Mouse (Mus musculus): Measurements from ENCODE around the gene Tyk2. TPM values are rescaled to one million over a fixed set of nuclear protein-coding genes. Genes with fewer than 3 reads are reported as not detected.

Tyk2 gene
- polyA plus RNA-seq, 1 experiment = 46.1 TPM

DNA sequence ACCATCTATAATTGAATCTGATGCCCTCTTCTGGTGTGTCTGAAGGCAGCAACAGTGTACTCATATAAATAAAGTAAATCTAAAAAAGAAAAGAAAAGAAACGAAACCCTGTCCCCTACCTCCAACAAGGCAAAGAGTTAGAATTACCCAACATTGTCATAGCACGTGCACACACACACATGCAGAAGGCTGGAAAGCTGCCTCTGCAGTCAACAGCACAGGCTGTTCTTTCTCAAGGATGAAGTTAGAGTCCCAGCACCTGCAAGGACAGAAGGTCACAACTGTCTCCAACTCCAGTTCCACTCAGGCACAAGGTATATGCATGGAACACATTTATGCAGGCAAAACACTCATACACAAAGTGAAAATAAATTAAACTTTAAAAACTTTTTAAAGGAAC lies 29.0 kb downstream of the Tyk2 start:
- H3K36me3 ChIP-seq (ENCODE audit: control insufficient read depth, insufficient read depth, low read length) = 0 out of 2 replicates have a peak, but pooled peaks cover 2% of the 10 kb centered on the region
- TF ChIP-seq CTCF (IDR thresholded peaks at IDR 0.05; ENCODE audit: extremely low read depth, insufficient read depth, insufficient read length, insufficient replicate concordance) = no peak
- no peak for TF ChIP-seq POLR2A (IDR thresholded peaks at IDR 0.05; ENCODE audit: low read depth, low read length)
- H3K27ac ChIP-seq (ENCODE audit: insufficient read depth, low read length) = no peak overlapping the region
- no peaks in the 10 kb centered on the region for H3K27me3 ChIP-seq (ENCODE audit: control insufficient read depth, insufficient read depth, low read length)
- H3K4me1 ChIP-seq (ENCODE audit: control insufficient read depth, insufficient read depth, insufficient read length) = no peaks in the 10 kb centered on the region
- DNase-seq (ENCODE audit: low read depth in 1 of 2, low spot score in 2 of 2) = no peak
- H3K4me3 ChIP-seq (ENCODE audit: extremely low read depth, insufficient read depth, insufficient read length) = no peak overlapping the region
- 92% methylated on average over 2 of the region's 2 CpGs for WGBS

- DNase-seq (ENCODE audit: low read depth in 1 of 2, low spot score in 2 of 2) = no peak
- H3K27ac ChIP-seq (ENCODE audit: insufficient read depth, low read length) = no peak overlapping the region
- H3K4me1 ChIP-seq (ENCODE audit: control insufficient read depth, insufficient read depth, insufficient read length) = no peaks in the 10 kb centered on the region
- H3K27me3 ChIP-seq (ENCODE audit: control insufficient read depth, insufficient read depth, low read length) = no peaks in the 10 kb centered on the region
- H3K4me3 ChIP-seq (ENCODE audit: extremely low read depth, insufficient read depth, insufficient read length) = no peak overlapping the region
- H3K36me3 ChIP-seq (ENCODE audit: control insufficient read depth, insufficient read depth, low read length) = 0 out of 2 replicates have a peak, but pooled peaks cover 2% of the 10 kb centered on the region
- 16% methylated on average over 15 of the region's 15 CpGs for WGBS
- no peak for TF ChIP-seq POLR2A (IDR thresholded peaks at IDR 0.05; ENCODE audit: low read depth, low read length)
- no peak for TF ChIP-seq CTCF (IDR thresholded peaks at IDR 0.05; ENCODE audit: extremely low read depth, insufficient read depth, insufficient read length, insufficient replicate concordance)
Observed at GRCm38 (mm10) chr9:21100447-21101161, 30.4 kb downstream of the Tyk2 start.

GRCm38 (mm10) chr9:21097793-21098192 lies 33.2 kb downstream of the Tyk2 start:
- TF ChIP-seq POLR2A (IDR thresholded peaks at IDR 0.05; ENCODE audit: low read depth, low read length) (no peak), CTCF (IDR thresholded peaks at IDR 0.05; ENCODE audit: extremely low read depth, insufficient read depth, insufficient read length, insufficient replicate concordance) (no peak)
- DNase-seq (ENCODE audit: low read depth in 1 of 2, low spot score in 2 of 2) = no peak
- Histone ChIP-seq H3K4me1 (ENCODE audit: control insufficient read depth, insufficient read depth, insufficient read length) (no peaks in the 10 kb centered on the region), H3K4me3 (ENCODE audit: extremely low read depth, insufficient read depth, insufficient read length) (no peak overlapping the region), H3K27ac (ENCODE audit: insufficient read depth, low read length) (no peak overlapping the region), H3K36me3 (ENCODE audit: control insufficient read depth, insufficient read depth, low read length) (no peaks in the 10 kb centered on the region), H3K27me3 (ENCODE audit: control insufficient read depth, insufficient read depth, low read length) (no peaks in the 10 kb centered on the region)
- WGBS = 74% methylated on average over 8 of the region's 8 CpGs

DNA sequence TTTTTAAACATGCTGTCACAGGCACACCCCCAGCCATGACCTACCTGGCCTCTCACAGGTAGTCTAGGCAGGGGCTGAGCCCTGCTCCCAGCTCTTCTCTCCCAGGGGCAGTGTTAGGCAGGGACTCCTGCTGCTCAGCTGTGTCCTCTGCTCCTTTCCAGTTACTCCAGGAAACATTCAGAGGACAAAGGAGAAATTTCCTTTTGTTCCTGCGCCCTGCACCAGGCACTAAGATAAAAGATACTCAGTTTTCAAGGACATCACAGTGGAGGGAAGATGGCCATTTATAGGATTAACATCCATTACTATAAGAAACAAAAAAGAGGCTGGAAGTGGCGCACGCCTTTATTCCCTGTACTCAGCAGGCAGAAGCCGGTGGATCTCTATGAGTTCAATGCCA lies 35.1 kb downstream of the Tyk2 start:
- H3K4me1 ChIP-seq (ENCODE audit: control insufficient read depth, insufficient read depth, insufficient read length) = peaks cover under 1% of the 10 kb centered on the region; the same call in 1 of the 2 replicates
- no peaks in the 10 kb centered on the region for H3K27me3 ChIP-seq (ENCODE audit: control insufficient read depth, insufficient read depth, low read length)
- H3K27ac ChIP-seq (ENCODE audit: insufficient read depth, low read length) = no peak overlapping the region
- TF ChIP-seq CTCF (IDR thresholded peaks at IDR 0.05; ENCODE audit: extremely low read depth, insufficient read depth, insufficient read length, insufficient replicate concordance) (no peak), POLR2A (IDR thresholded peaks at IDR 0.05; ENCODE audit: low read depth, low read length) (no peak)
- no peak for DNase-seq (ENCODE audit: low read depth in 1 of 2, low spot score in 2 of 2)
- no peak overlapping the region for H3K4me3 ChIP-seq (ENCODE audit: extremely low read depth, insufficient read depth, insufficient read length)
- WGBS = 95% methylated on average over 4 of the region's 4 CpGs
- no peaks in the 10 kb centered on the region for H3K36me3 ChIP-seq (ENCODE audit: control insufficient read depth, insufficient read depth, low read length)

GRCm38 (mm10) chr9:21093423-21093822 lies 37.6 kb downstream of the Tyk2 start:
- peaks cover 6% of the 10 kb centered on the region; the same call in 1 of the 2 replicates for H3K4me1 ChIP-seq (ENCODE audit: control insufficient read depth, insufficient read depth, insufficient read length)
- 95% methylated on average over 9 of the region's 9 CpGs for WGBS
- no peak overlapping the region for H3K27ac ChIP-seq (ENCODE audit: insufficient read depth, low read length)
- H3K27me3 ChIP-seq (ENCODE audit: control insufficient read depth, insufficient read depth, low read length) = no peaks in the 10 kb centered on the region
- H3K4me3 ChIP-seq (ENCODE audit: extremely low read depth, insufficient read depth, insufficient read length) = no peak overlapping the region
- TF ChIP-seq POLR2A (IDR thresholded peaks at IDR 0.05; ENCODE audit: low read depth, low read length) = no peak
- TF ChIP-seq CTCF (IDR thresholded peaks at IDR 0.05; ENCODE audit: extremely low read depth, insufficient read depth, insufficient read length, insufficient replicate concordance) = no peak
- H3K36me3 ChIP-seq (ENCODE audit: control insufficient read depth, insufficient read depth, low read length) = peaks cover 6% of the 10 kb centered on the region
- no peak for DNase-seq (ENCODE audit: low read depth in 1 of 2, low spot score in 2 of 2)

DNA sequence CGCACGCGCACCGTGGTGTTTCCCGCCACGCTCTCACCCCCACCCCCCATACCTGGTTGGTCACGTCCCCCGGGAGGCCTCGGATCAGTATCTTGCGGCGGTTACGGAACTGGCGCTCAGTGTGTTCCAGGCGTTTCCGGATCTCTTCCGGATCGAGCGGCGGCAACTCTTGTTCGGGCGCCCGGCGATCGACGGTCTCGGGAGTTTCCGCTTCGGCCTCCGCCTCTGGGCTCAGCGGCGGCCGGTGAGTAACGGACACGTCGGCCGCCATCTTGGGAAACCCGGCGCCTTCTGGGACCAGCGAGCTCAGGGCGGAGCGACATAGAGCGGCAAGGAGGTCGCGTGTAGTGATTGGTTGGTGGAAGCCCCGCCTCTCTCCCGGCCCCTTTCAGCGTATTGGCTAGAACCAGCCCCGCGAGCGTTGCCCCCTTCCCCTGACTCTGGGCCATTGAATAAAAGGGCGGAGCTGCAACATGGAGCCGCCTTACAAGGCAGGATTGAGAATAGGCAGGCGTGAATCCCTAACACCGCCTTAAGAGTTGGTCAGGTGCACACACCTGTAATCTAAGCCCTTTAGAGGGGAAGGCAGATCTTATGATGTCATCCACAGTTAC lies 39.2 kb downstream of the Tyk2 start, which contains the start of the genes Gm38431 and Raver1:
TSS of gene Gm38431 (minus strand) at position 291 of the 614 bp plus-strand sequence.
TSS of gene Raver1 (minus strand) at position 302 of the 614 bp plus-strand sequence.
- no peaks in the 10 kb centered on the region for H3K27me3 ChIP-seq (ENCODE audit: control insufficient read depth, insufficient read depth, low read length)
- H3K36me3 ChIP-seq (ENCODE audit: control insufficient read depth, insufficient read depth, low read length) = peaks cover 14% of the 10 kb centered on the region
- H3K4me1 ChIP-seq (ENCODE audit: control insufficient read depth, insufficient read depth, insufficient read length) = peaks cover 6% of the 10 kb centered on the region; the same call in 1 of the 2 replicates
- under 1% methylated on average over 54 of the region's 54 CpGs for WGBS
- H3K27ac ChIP-seq (ENCODE audit: insufficient read depth, low read length) = peak within 1 kb of the TSS; percentile 90
- peak; percentile 95 to 96 for DNase-seq (ENCODE audit: low read depth in 1 of 2, low spot score in 2 of 2)
- H3K4me3 ChIP-seq (ENCODE audit: extremely low read depth, insufficient read depth, insufficient read length) = peak within 1 kb of the TSS; percentile 84
- no peak for TF ChIP-seq CTCF (IDR thresholded peaks at IDR 0.05; ENCODE audit: extremely low read depth, insufficient read depth, insufficient read length, insufficient replicate concordance)
- no peak for TF ChIP-seq POLR2A (IDR thresholded peaks at IDR 0.05; ENCODE audit: low read depth, low read length)

All from spleen, adult 2 months (tissue).